Mouse (Mus musculus) heart, postnatal 4 days (tissue): Measurements from ENCODE around the gene Ndufs2. TPM values are rescaled to one million over a fixed set of nuclear protein-coding genes. Genes with fewer than 3 reads are reported as not detected.

ENCODE experiments used
- DNase-seq: peaks from one replicate; pipeline ENCODE4 v3.0.0; 2021
- total RNA-seq, 2 experiments: library from RNA; stranded (reverse); gene quantifications; 2 replicates each; pipeline ENCODE4 v1.2.3; 2021

Ndufs2 gene
- total RNA-seq, 2 experiments from 2014 or later = 862 to 916 TPM

GRCm38 (mm10) chr1:171195046-171195822 is 56.0 kb downstream of the Ndufs2 start:
- DNase-seq = no peak

- no peak for DNase-seq
These were observed 57.0 kb downstream of the Ndufs2 start for GRCm38 (mm10) chr1:171193911-171194830.

DNA sequence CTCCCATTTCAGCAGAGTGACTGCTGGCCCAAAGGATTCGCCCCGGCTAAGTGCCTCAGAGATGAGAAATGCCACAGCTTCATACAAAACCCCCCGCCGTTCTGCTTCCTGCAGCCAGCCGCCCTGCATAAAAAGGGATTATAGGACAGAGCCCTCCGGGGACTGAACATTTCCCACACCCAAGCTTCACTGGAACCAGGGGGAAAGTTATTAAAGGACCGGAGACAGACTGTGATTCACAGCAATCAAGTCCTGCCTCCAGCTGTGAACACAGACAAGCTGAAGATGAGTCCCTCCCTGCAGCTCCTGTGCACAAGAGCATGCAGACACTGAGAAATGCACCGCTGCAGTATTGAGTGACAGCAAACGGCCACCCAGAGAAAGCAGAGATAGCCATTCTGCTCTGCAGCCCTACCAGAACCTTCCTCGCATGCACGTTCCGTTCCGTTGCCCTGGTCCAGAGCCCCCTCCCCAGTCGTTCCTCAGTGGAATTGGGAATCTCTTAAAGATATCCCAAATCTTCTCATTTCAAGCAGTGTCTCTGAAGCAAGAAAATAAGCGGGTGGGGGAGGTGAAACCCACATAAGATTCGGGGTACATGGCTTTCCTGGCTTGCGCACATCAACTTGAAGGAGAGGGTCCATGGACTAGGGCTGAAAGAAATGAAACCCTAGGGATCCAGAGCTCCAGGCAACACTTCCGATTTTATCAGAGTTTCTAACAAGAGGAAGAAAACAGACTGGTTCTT is 57.9 kb downstream of the Ndufs2 start:
- peak; percentile 25 for DNase-seq

DNA sequence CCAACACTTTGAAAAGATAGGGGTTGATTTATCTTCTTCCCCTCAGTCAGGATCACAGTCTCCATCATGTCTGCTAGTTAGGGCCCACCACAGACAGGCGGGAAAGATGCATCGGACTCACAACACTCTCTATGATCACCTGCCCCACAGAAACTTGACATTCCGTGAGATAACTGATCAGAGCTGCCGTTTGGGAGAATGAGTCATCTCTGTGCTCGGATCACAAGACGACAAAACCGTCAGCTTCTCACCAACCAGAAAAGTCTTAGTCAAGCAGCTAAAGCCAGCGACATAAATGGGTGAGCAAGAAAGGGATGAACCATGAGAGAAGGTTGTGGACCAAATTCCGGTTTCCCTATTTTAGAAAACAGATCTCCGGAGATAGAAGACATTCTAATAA is 58.9 kb downstream of the Ndufs2 start:
- DNase-seq = no peak

- no peak for DNase-seq
These were observed 60.4 kb downstream of the Ndufs2 start for GRCm38 (mm10) chr1:171190832-171191231.

- DNase-seq = peak; percentile 58
These were observed 61.6 kb downstream of the Ndufs2 start for GRCm38 (mm10) chr1:171189476-171190114.

- peak; percentile 51 for DNase-seq
These were observed 62.1 kb downstream of the Ndufs2 start for GRCm38 (mm10) chr1:171189046-171189445.

DNA sequence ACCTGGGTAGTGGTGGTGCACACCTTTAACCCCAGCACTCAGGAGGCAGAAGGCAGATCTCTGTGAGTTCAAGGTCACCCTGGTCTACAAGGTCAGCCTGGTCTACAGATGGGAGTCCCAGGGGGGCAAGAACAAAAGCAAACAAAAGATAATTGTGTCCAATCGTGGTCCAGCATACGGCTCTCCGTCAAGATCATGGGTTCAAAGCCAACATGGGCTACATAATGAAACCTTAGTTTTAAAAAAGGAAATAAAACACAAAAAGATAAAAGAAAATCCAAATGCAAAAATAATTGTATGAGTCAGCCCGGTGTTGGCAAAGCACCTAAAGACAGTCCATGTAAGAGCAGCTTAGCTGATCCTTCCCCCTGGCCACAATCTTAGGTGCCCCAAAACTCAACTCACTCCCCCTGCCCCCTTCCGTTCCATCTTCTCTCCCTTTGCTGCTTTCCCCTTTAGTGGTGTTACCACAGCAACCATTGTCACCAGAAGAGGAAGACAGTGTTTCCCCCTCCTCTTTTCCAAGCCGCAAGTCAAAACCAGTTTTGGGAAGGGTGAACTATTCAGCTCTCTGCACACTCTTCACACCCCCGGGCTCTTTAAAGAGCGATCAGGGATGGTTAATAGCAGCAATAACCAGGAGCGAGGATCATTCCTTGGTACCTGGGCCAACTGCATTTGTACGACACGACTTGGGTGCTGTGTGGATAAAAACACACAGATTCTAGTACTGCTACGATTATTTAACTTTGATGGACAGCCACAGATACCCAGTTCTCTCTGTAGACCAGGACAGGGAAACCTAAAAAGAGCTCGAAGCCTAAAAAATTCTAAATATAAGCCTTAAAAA is 63.1 kb downstream of the Ndufs2 start:
- no peak for DNase-seq

DNA sequence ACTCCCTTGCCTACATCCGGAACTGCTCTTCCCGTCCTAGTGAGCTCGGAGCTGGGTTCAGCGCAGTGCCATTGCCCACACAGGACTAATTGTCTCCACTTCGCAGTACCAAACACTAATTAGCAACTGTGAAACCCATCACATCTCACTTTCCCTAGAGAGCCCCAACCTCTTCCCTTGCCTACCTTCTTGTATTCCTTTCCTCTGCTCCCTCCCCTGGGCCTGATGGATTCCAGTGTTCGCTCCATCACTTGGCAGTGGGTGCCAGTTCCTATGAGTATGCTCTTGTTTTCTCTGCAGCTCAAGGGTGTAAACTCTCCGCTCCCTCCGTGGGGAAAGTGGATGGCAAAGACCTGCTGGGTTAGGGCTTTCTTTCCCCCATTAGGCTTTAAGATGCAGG is 65.5 kb downstream of the Ndufs2 start:
- DNase-seq = no peak

Other genes starting within 250 kb of the Ndufs2 start
- under 1 TPM; 0.36 to 0.56 TPM for gene Fcgr4, start 232.5 kb downstream of the Ndufs2 start, total RNA-seq
- 1 to 10 TPM; 4.2 to 4.6 TPM for gene Fcgr3, start 186.5 kb downstream of the Ndufs2 start, total RNA-seq
- 1 to 10 TPM in 1 of 2 experiments, under 1 TPM in 1; 0.64 to 1.5 TPM for gene Cfap126, start 137.5 kb downstream of the Ndufs2 start, total RNA-seq
- gene Sdhc, start 100.8 kb downstream of the Ndufs2 start, total RNA-seq = 100 to 1,000 TPM; 847 to 901 TPM
- gene Mpz, start 100.7 kb downstream of the Ndufs2 start, total RNA-seq = 10 to 100 TPM in 1 of 2 experiments, 1 to 10 TPM in 1; 9.3 to 34.8 TPM
- gene Pcp4l1, start 55.1 kb downstream of the Ndufs2 start, total RNA-seq = 100 to 1,000 TPM; 109 to 138 TPM
- not detected for gene Nr1i3, start 37.4 kb downstream of the Ndufs2 start, total RNA-seq
- 10 to 100 TPM; 79.9 to 85.2 TPM for gene Tomm40l, start 28.9 kb downstream of the Ndufs2 start, total RNA-seq
- gene Apoa2, start 26.3 kb downstream of the Ndufs2 start, total RNA-seq = 1 to 10 TPM; 1.7 to 1.8 TPM
- 10 to 100 TPM in 1 of 2 experiments, 1 to 10 TPM in 1; 8.7 to 10.1 TPM for gene Fcer1g, start 17.0 kb downstream of the Ndufs2 start, total RNA-seq
- gene Adamts4, start 967 bp downstream of the Ndufs2 start, total RNA-seq = 1 to 10 TPM; 8.2 to 8.7 TPM
- gene B4galt3, start 18.9 kb upstream of the Ndufs2 start, total RNA-seq = 10 to 100 TPM; 26.7 to 29.9 TPM
- gene Ppox, start 29.8 kb upstream of the Ndufs2 start, total RNA-seq = 10 to 100 TPM; 22.3 to 23.4 TPM
- 10 to 100 TPM; 23.2 to 23.7 TPM for gene Usp21, start 36.6 kb upstream of the Ndufs2 start, total RNA-seq
- gene Ufc1, start 43.6 kb upstream of the Ndufs2 start, total RNA-seq = 100 to 1,000 TPM; 102 to 108 TPM
- gene Dedd, start 77.8 kb upstream of the Ndufs2 start, total RNA-seq = 10 to 100 TPM; 28.5 to 29.8 TPM
- gene Nit1, start 94.3 kb upstream of the Ndufs2 start, total RNA-seq = 10 to 100 TPM; 17.9 to 20.3 TPM
- gene Pfdn2, start 94.3 kb upstream of the Ndufs2 start, total RNA-seq = 10 to 100 TPM; 76.2 to 80.2 TPM
- under 1 TPM; 0.50 TPM for gene Klhdc9, start 109.4 kb upstream of the Ndufs2 start, total RNA-seq
- gene Nectin4, start 118.7 kb upstream of the Ndufs2 start, total RNA-seq = under 1 TPM; 0.07 TPM
- 1 to 10 TPM in 1 of 2 experiments, under 1 TPM in 1; 0.90 to 1.5 TPM for gene Arhgap30, start 137.6 kb upstream of the Ndufs2 start, total RNA-seq
- gene Usf1, start 159.9 kb upstream of the Ndufs2 start, total RNA-seq = 10 to 100 TPM; 53.4 to 54.3 TPM
- gene Tstd1, start 167.5 kb upstream of the Ndufs2 start, total RNA-seq = 1 to 10 TPM; 1.1 to 1.7 TPM
- gene F11r, start 186.1 kb upstream of the Ndufs2 start, total RNA-seq = 10 to 100 TPM; 57.1 to 58.1 TPM